Mouse (Mus musculus): Measurements from ENCODE around the gene Ctnnd2.

- TF ChIP-seq CTCF (IDR thresholded peaks at IDR 0.05; ENCODE audit: insufficient read depth, low read length) (no peak), POLR2A (IDR thresholded peaks at IDR 0.05; ENCODE audit: borderline replicate concordance, extremely low read depth, low read depth, low read length) (no peak)
Measured at GRCm38 (mm10) chr15:30439045-30439444, 266.7 kb downstream of the Ctnnd2 start.

Data from lung, adult 2 months (tissue).